Comparison of ENCODE assay signal across 15 mouse cellular contexts in genomic region chr11:26108647-26109046, GRCm38 (mm10).
A peak's percentile ranks its signal among the peaks of the same experiment; 100 is the strongest.
DNase-seq lines count a peak whose midpoint lies in the region; ATAC-seq lines count a peak whose summit lies in the region.
"Had no signal": no experiment of that assay in that cellular context is flagged by ENCODE, and none has a peak within 500 bp of the region (broad histone marks: within the 10 kb centered on the region; RNA-seq: fewer than 3 reads in every experiment).

No protein-coding gene starts in this region.

- no peak overlapping the region for H3K27ac ChIP-seq in hindbrain, embryonic 12.5 days
- no peak overlapping the region for H3K27ac ChIP-seq in hindbrain, embryonic 10.5 days
- no peak overlapping the region for H3K27ac ChIP-seq in embryonic facial prominence, embryonic 15.5 days (replicated peaks)
- H3K27ac ChIP-seq in limb, embryonic 11.5 days (replicated peaks; ENCODE audit: low read depth, low read length) = no peak overlapping the region
- H3K27ac ChIP-seq: embryonic facial prominence, embryonic 13.5 days; limb, embryonic 15.5 days; macrophage had no signal

- H3K4me1 ChIP-seq in hindbrain, embryonic 12.5 days = peaks cover 2% of the 10 kb centered on the region; the same call in 1 of the 2 replicates
- H3K4me1 ChIP-seq in hindbrain, embryonic 10.5 days (replicated peaks) = peaks cover 15% of the 10 kb centered on the region
- H3K4me1 ChIP-seq in embryonic facial prominence, embryonic 15.5 days = no peaks in the 10 kb centered on the region
- no peaks in the 10 kb centered on the region for H3K4me1 ChIP-seq in limb, embryonic 11.5 days (ENCODE audit: control insufficient read depth, insufficient read depth, low read length)
- H3K4me1 ChIP-seq: limb, embryonic 15.5 days had no signal

- H3K27me3 ChIP-seq in hindbrain, embryonic 12.5 days = no peaks in the 10 kb centered on the region
- H3K27me3 ChIP-seq in hindbrain, embryonic 10.5 days (ENCODE audit: insufficient read depth, poor library complexity, severe bottlenecking) = no peaks in the 10 kb centered on the region
- no peaks in the 10 kb centered on the region for H3K27me3 ChIP-seq in embryonic facial prominence, embryonic 15.5 days
- peaks cover 5% of the 10 kb centered on the region; the same call in 1 of the 2 replicates for H3K27me3 ChIP-seq in limb, embryonic 11.5 days (ENCODE audit: control insufficient read depth, insufficient read depth, low read length)
- H3K27me3 ChIP-seq: embryonic facial prominence, embryonic 13.5 days; limb, embryonic 15.5 days had no signal

- H3K4me3 ChIP-seq in hindbrain, embryonic 12.5 days = no peak overlapping the region
- no peak overlapping the region for H3K4me3 ChIP-seq in hindbrain, embryonic 10.5 days
- H3K4me3 ChIP-seq in embryonic facial prominence, embryonic 15.5 days (replicated peaks) = no peak overlapping the region
- H3K4me3 ChIP-seq in limb, embryonic 11.5 days (ENCODE audit: low read depth, low read length) = no peak overlapping the region
- H3K4me3 ChIP-seq: embryonic facial prominence, embryonic 13.5 days; limb, embryonic 15.5 days had no signal

- no peaks in the 10 kb centered on the region for H3K9me3 ChIP-seq in hindbrain, embryonic 12.5 days (replicated peaks)
- no peaks in the 10 kb centered on the region for H3K9me3 ChIP-seq in hindbrain, embryonic 10.5 days
- no peaks in the 10 kb centered on the region for H3K9me3 ChIP-seq in embryonic facial prominence, embryonic 15.5 days (replicated peaks)
- H3K9me3 ChIP-seq in limb, embryonic 11.5 days (ENCODE audit: control insufficient read depth, low read length) = no peaks in the 10 kb centered on the region
- H3K9me3 ChIP-seq: embryonic facial prominence, embryonic 13.5 days; limb, embryonic 15.5 days had no signal

- H3K36me3 ChIP-seq in hindbrain, embryonic 12.5 days = no peaks in the 10 kb centered on the region
- no peaks in the 10 kb centered on the region for H3K36me3 ChIP-seq in hindbrain, embryonic 10.5 days
- H3K36me3 ChIP-seq in embryonic facial prominence, embryonic 15.5 days = no peaks in the 10 kb centered on the region
- H3K36me3 ChIP-seq in limb, embryonic 11.5 days (ENCODE audit: control insufficient read depth, insufficient read depth, low read length) = no peaks in the 10 kb centered on the region
- H3K36me3 ChIP-seq: embryonic facial prominence, embryonic 13.5 days; limb, embryonic 15.5 days had no signal

- no peak for DNase-seq in hindbrain, embryonic 10.5 days (ENCODE audit: low spot score)
- peak; percentile 30 for DNase-seq in ES-CJ7 (ENCODE audit: low read depth, low spot score)
- peak; percentile 49 for DNase-seq in limb, embryonic 11.5 days (ENCODE audit: low spot score)
- no peak for DNase-seq in urinary bladder, postnatal 25 days (ENCODE audit: low spot score)
- DNase-seq in adrenal gland, adult (ENCODE audit: inconsistent age in 2 of 2, low spot score in 1 of 2) = no peak
- DNase-seq: gastrocnemius, postnatal 14 days; heart, postnatal 4 days; kidney, adult 11 months; kidney, postnatal 10 days; lung, adult 18-20 months had no signal

- H3K4me2 ChIP-seq in hindbrain, embryonic 12.5 days (replicated peaks) = no peak overlapping the region
- no peak overlapping the region for H3K4me2 ChIP-seq in embryonic facial prominence, embryonic 15.5 days (replicated peaks)
- no peak overlapping the region for H3K4me2 ChIP-seq in limb, embryonic 11.5 days (ENCODE audit: low read depth, severe bottlenecking)
- H3K4me2 ChIP-seq: embryonic facial prominence, embryonic 13.5 days; limb, embryonic 15.5 days had no signal

- 78% methylated on average over 1 of the region's 1 CpGs for WGBS in hindbrain, embryonic 12.5 days
- WGBS in hindbrain, embryonic 10.5 days = 89% methylated on average over 1 of the region's 1 CpGs
- 56% methylated on average over 1 of the region's 1 CpGs for WGBS in embryonic facial prominence, embryonic 15.5 days
- WGBS in limb, embryonic 11.5 days = 10% methylated on average over 1 of the region's 1 CpGs

- peak; percentile 36; the same call in 1 of the 2 replicates for ATAC-seq in hindbrain, embryonic 12.5 days (ENCODE audit: low FRiP score)
- peak; percentile 57; the same call in 1 of the 2 replicates for ATAC-seq in embryonic facial prominence, embryonic 15.5 days (ENCODE audit: insufficient number of reproducible peaks, low FRiP score, low TSS enrichment, low read depth)
- ATAC-seq in limb, embryonic 11.5 days (ENCODE audit: insufficient number of reproducible peaks, low FRiP score, low TSS enrichment, low read depth) = no peak

- no peak overlapping the region for H3K9ac ChIP-seq in hindbrain, embryonic 12.5 days
- H3K9ac ChIP-seq in embryonic facial prominence, embryonic 15.5 days = no peak overlapping the region
- no peak overlapping the region for H3K9ac ChIP-seq in limb, embryonic 11.5 days (ENCODE audit: low read length)
- H3K9ac ChIP-seq: embryonic facial prominence, embryonic 13.5 days; limb, embryonic 15.5 days had no signal

Comparison
In these comparisons a context has a peak if more than half of its experiments do, and no peak if none do; other contexts are left out.
1. DNase-seq: peak in ES-CJ7 (single experiment) and limb, embryonic 11.5 days (single experiment); none in hindbrain, embryonic 10.5 days (single experiment), urinary bladder, postnatal 25 days (single experiment) and adrenal gland, adult (0 of 2).